Mouse (Mus musculus): ENCODE data around the gene Grhl1. TPM values are rescaled to one million over a fixed set of nuclear protein-coding genes. Genes with fewer than 3 reads are reported as not detected.
"Not testable (repeated sequence)": the region's sequence is repeated elsewhere in the genome, so short reads cannot be mapped to it uniquely, and the experiment has no call there.

Gene Grhl1
- total RNA-seq, 2 experiments from 2014 or later, result 0.42 to 0.49 TPM

- not testable (repeated sequence) for ATAC-seq (replicated peaks; ENCODE audit: poor library complexity)
Observed at GRCm38 (mm10) chr12:24638787-24639186, 66.7 kb downstream of the Grhl1 start.

- no peak for ATAC-seq (replicated peaks; ENCODE audit: poor library complexity)
Observed at GRCm38 (mm10) chr12:24642370-24642802, 70.3 kb downstream of the Grhl1 start.

GRCm38 (mm10) chr12:24644125-24644571 lies 72.1 kb downstream of the Grhl1 start:
- peak; percentile 87 for ATAC-seq (replicated peaks; ENCODE audit: poor library complexity)

GRCm38 (mm10) chr12:24645901-24646300 lies 73.8 kb downstream of the Grhl1 start:
- peak; percentile 45 for ATAC-seq (replicated peaks; ENCODE audit: poor library complexity)

- no peak for ATAC-seq (replicated peaks; ENCODE audit: poor library complexity)
Observed at GRCm38 (mm10) chr12:24648094-24648493, 76.0 kb downstream of the Grhl1 start.

GRCm38 (mm10) chr12:24650415-24651062 lies 78.5 kb downstream of the Grhl1 start:
- no peak for ATAC-seq (replicated peaks; ENCODE audit: poor library complexity)

GRCm38 (mm10) chr12:24651063-24651557 lies 79.0 kb downstream of the Grhl1 start, which contains the start of gene Klf11:
TSS of gene Klf11 (plus strand) at chr12:24651274.
- ATAC-seq (replicated peaks; ENCODE audit: poor library complexity), result peak; percentile 65

GRCm38 (mm10) chr12:24651642-24652342 lies 79.7 kb downstream of the Grhl1 start:
- peak; percentile 71 for ATAC-seq (replicated peaks; ENCODE audit: poor library complexity)

GRCm38 (mm10) chr12:24654065-24654862 lies 82.2 kb downstream of the Grhl1 start:
- ATAC-seq (replicated peaks; ENCODE audit: poor library complexity), result no peak

- ATAC-seq (replicated peaks; ENCODE audit: poor library complexity), result no peak
Observed at GRCm38 (mm10) chr12:24656436-24656835, 84.4 kb downstream of the Grhl1 start.

- ATAC-seq (replicated peaks; ENCODE audit: poor library complexity), result peak; percentile 57; the same call in 1 of the 2 replicates
Observed at GRCm38 (mm10) chr12:24658998-24659397, 86.9 kb downstream of the Grhl1 start.

- ATAC-seq (replicated peaks; ENCODE audit: poor library complexity), result no peak
Observed at GRCm38 (mm10) chr12:24659923-24660322, 87.8 kb downstream of the Grhl1 start.

- no peak for ATAC-seq (replicated peaks; ENCODE audit: poor library complexity)
Observed at GRCm38 (mm10) chr12:24661100-24661499, 89.0 kb downstream of the Grhl1 start.

- peak; percentile 73 for ATAC-seq (replicated peaks; ENCODE audit: poor library complexity)
Observed at GRCm38 (mm10) chr12:24662131-24662530, 90.0 kb downstream of the Grhl1 start.

Other genes with a start within 250 kb of the Grhl1 start
- gene Taf1b, start 73.9 kb upstream of the Grhl1 start, total RNA-seq (2015), result 31.0 and 34.1 TPM in 2 replicates
- gene Taf1b, start 73.9 kb upstream of the Grhl1 start, total RNA-seq (2017), result 39.3 and 56.8 TPM in 2 replicates
- 7.4 and 9.1 TPM in 2 replicates for gene Klf11, start 79.0 kb downstream of the Grhl1 start, total RNA-seq (2015)
- gene Klf11, start 79.0 kb downstream of the Grhl1 start, total RNA-seq (2017), result 6.6 and 7.8 TPM in 2 replicates
- gene Cys1, start 109.5 kb downstream of the Grhl1 start, total RNA-seq (2015), result not detected in 2 replicates
- not detected in 2 replicates for gene Cys1, start 109.5 kb downstream of the Grhl1 start, total RNA-seq (2017)
- 176 and 181 TPM in 2 replicates for gene Rrm2, start 136.0 kb downstream of the Grhl1 start, total RNA-seq (2015)
- 149 and 153 TPM in 2 replicates for gene Rrm2, start 136.0 kb downstream of the Grhl1 start, total RNA-seq (2017)

All from megakaryocyte progenitor cell, adult 5-6 weeks (primary cell).